Mouse (Mus musculus): Measurements from ENCODE around the gene Mllt6. TPM values are rescaled to one million over a fixed set of nuclear protein-coding genes. Genes with fewer than 3 reads are reported as not detected.

Gene Mllt6
- polyA plus RNA-seq (2014; fragmentation: Nextera tagmentation; extraction: Ambion mirVana) = 2.9 and 3.3 TPM in 2 replicates

GRCm38 (mm10) chr11:97662893-97663527, at the start of gene Mllt6:
Gene Mllt6, plus strand, starts transcription at chr11:97663414.
- Histone ChIP-seq H3K9me3 (replicated peaks; ENCODE audit: control insufficient read depth, low read length) (no peaks in the 10 kb centered on the region), H3K27ac (ENCODE audit: low read depth, low read length) (peak within 1 kb of the TSS; percentile 92), H3K9ac (ENCODE audit: low read depth, low read length) (peak within 1 kb of the TSS; percentile 90), H3K4me3 (ENCODE audit: low read depth, low read length) (peak within 1 kb of the TSS; percentile 94), H3K4me1 (ENCODE audit: control insufficient read depth, insufficient read depth, low read length) (peaks cover 38% of the 10 kb centered on the region), H3K27me3 (ENCODE audit: control insufficient read depth, insufficient read depth, low read length) (peaks cover 8% of the 10 kb centered on the region), H3K36me3 (ENCODE audit: control insufficient read depth, insufficient read depth, low read length) (peaks cover 13% of the 10 kb centered on the region), H3K4me2 (peak within 1 kb of the TSS; percentile 86)
- peak; percentile 33; the same call in 1 of the 2 replicates for ATAC-seq (replicated peaks; ENCODE audit: insufficient number of reproducible peaks, low FRiP score, low TSS enrichment)
- WGBS (ENCODE audit: insufficient replicate concordance) = under 1% methylated on average over 43 of the region's 76 CpGs

GRCm38 (mm10) chr11:97615276-97615675, 47.9 kb upstream of the Mllt6 start:
- Histone ChIP-seq H3K27me3 (ENCODE audit: control insufficient read depth, insufficient read depth, low read length) (peaks cover 27% of the 10 kb centered on the region), H3K4me3 (ENCODE audit: low read depth, low read length) (no peak overlapping the region), H3K36me3 (ENCODE audit: control insufficient read depth, insufficient read depth, low read length) (no peaks in the 10 kb centered on the region), H3K27ac (ENCODE audit: low read depth, low read length) (no peak overlapping the region), H3K9me3 (replicated peaks; ENCODE audit: control insufficient read depth, low read length) (no peaks in the 10 kb centered on the region), H3K9ac (ENCODE audit: low read depth, low read length) (no peak overlapping the region), H3K4me2 (no peak overlapping the region), H3K4me1 (ENCODE audit: control insufficient read depth, insufficient read depth, low read length) (no peaks in the 10 kb centered on the region)
- 68% methylated on average over 4 of the region's 4 CpGs for WGBS (ENCODE audit: insufficient replicate concordance)
- ATAC-seq (replicated peaks; ENCODE audit: insufficient number of reproducible peaks, low FRiP score, low TSS enrichment) = no peak

GRCm38 (mm10) chr11:97618368-97618767, 44.8 kb upstream of the Mllt6 start:
- Histone ChIP-seq H3K4me3 (ENCODE audit: low read depth, low read length) (no peak overlapping the region), H3K4me1 (ENCODE audit: control insufficient read depth, insufficient read depth, low read length) (no peaks in the 10 kb centered on the region), H3K36me3 (ENCODE audit: control insufficient read depth, insufficient read depth, low read length) (no peaks in the 10 kb centered on the region), H3K9ac (ENCODE audit: low read depth, low read length) (no peak overlapping the region), H3K4me2 (no peak overlapping the region), H3K27ac (ENCODE audit: low read depth, low read length) (no peak overlapping the region), H3K27me3 (ENCODE audit: control insufficient read depth, insufficient read depth, low read length) (peaks cover 25% of the 10 kb centered on the region), H3K9me3 (replicated peaks; ENCODE audit: control insufficient read depth, low read length) (no peaks in the 10 kb centered on the region)
- no peak for ATAC-seq (replicated peaks; ENCODE audit: insufficient number of reproducible peaks, low FRiP score, low TSS enrichment)
- WGBS (ENCODE audit: insufficient replicate concordance) = 44% methylated on average over 11 of the region's 11 CpGs

- H3K4me2 ChIP-seq = no peak overlapping the region
- 56% methylated on average over 5 of the region's 5 CpGs for WGBS (ENCODE audit: insufficient replicate concordance)
- H3K4me1 ChIP-seq (ENCODE audit: control insufficient read depth, insufficient read depth, low read length) = no peaks in the 10 kb centered on the region
- H3K9me3 ChIP-seq (replicated peaks; ENCODE audit: control insufficient read depth, low read length) = no peaks in the 10 kb centered on the region
- no peak overlapping the region for H3K4me3 ChIP-seq (ENCODE audit: low read depth, low read length)
- peaks cover 33% of the 10 kb centered on the region for H3K27me3 ChIP-seq (ENCODE audit: control insufficient read depth, insufficient read depth, low read length)
- H3K27ac ChIP-seq (ENCODE audit: low read depth, low read length) = no peak overlapping the region
- H3K36me3 ChIP-seq (ENCODE audit: control insufficient read depth, insufficient read depth, low read length) = no peaks in the 10 kb centered on the region
- no peak for ATAC-seq (replicated peaks; ENCODE audit: insufficient number of reproducible peaks, low FRiP score, low TSS enrichment)
- H3K9ac ChIP-seq (ENCODE audit: low read depth, low read length) = no peak overlapping the region
Observed at GRCm38 (mm10) chr11:97619391-97619795, 43.8 kb upstream of the Mllt6 start.

GRCm38 (mm10) chr11:97622440-97622839, 40.8 kb upstream of the Mllt6 start:
- no peak overlapping the region for H3K27ac ChIP-seq (ENCODE audit: low read depth, low read length)
- no peak overlapping the region for H3K4me3 ChIP-seq (ENCODE audit: low read depth, low read length)
- no peak for ATAC-seq (replicated peaks; ENCODE audit: insufficient number of reproducible peaks, low FRiP score, low TSS enrichment)
- peaks cover 3% of the 10 kb centered on the region; the same call in 1 of the 2 replicates for H3K4me1 ChIP-seq (ENCODE audit: control insufficient read depth, insufficient read depth, low read length)
- no peaks in the 10 kb centered on the region for H3K36me3 ChIP-seq (ENCODE audit: control insufficient read depth, insufficient read depth, low read length)
- 3% methylated on average over 6 of the region's 6 CpGs for WGBS (ENCODE audit: insufficient replicate concordance)
- H3K27me3 ChIP-seq (ENCODE audit: control insufficient read depth, insufficient read depth, low read length) = peaks cover 51% of the 10 kb centered on the region
- no peaks in the 10 kb centered on the region for H3K9me3 ChIP-seq (replicated peaks; ENCODE audit: control insufficient read depth, low read length)
- no peak overlapping the region for H3K4me2 ChIP-seq
- H3K9ac ChIP-seq (ENCODE audit: low read depth, low read length) = no peak overlapping the region

- Histone ChIP-seq H3K9me3 (replicated peaks; ENCODE audit: control insufficient read depth, low read length) (no peaks in the 10 kb centered on the region), H3K4me1 (ENCODE audit: control insufficient read depth, insufficient read depth, low read length) (peaks cover 3% of the 10 kb centered on the region; the same call in 1 of the 2 replicates), H3K4me2 (no peak overlapping the region), H3K4me3 (ENCODE audit: low read depth, low read length) (no peak overlapping the region), H3K36me3 (ENCODE audit: control insufficient read depth, insufficient read depth, low read length) (no peaks in the 10 kb centered on the region), H3K27ac (ENCODE audit: low read depth, low read length) (no peak overlapping the region), H3K9ac (ENCODE audit: low read depth, low read length) (no peak overlapping the region), H3K27me3 (ENCODE audit: control insufficient read depth, insufficient read depth, low read length) (peaks cover 53% of the 10 kb centered on the region)
- 53% methylated on average over 9 of the region's 9 CpGs for WGBS (ENCODE audit: insufficient replicate concordance)
- no peak for ATAC-seq (replicated peaks; ENCODE audit: insufficient number of reproducible peaks, low FRiP score, low TSS enrichment)
Observed at GRCm38 (mm10) chr11:97623166-97623565, 40.0 kb upstream of the Mllt6 start.

- H3K9ac ChIP-seq (ENCODE audit: low read depth, low read length) = no peak overlapping the region
- H3K9me3 ChIP-seq (replicated peaks; ENCODE audit: control insufficient read depth, low read length) = no peaks in the 10 kb centered on the region
- peaks cover 67% of the 10 kb centered on the region for H3K27me3 ChIP-seq (ENCODE audit: control insufficient read depth, insufficient read depth, low read length)
- WGBS (ENCODE audit: insufficient replicate concordance) = 64% methylated on average over 5 of the region's 5 CpGs
- H3K4me1 ChIP-seq (ENCODE audit: control insufficient read depth, insufficient read depth, low read length) = peaks cover 9% of the 10 kb centered on the region; the same call in 1 of the 2 replicates
- H3K4me2 ChIP-seq = no peak overlapping the region
- H3K4me3 ChIP-seq (ENCODE audit: low read depth, low read length) = no peak overlapping the region
- no peak for ATAC-seq (replicated peaks; ENCODE audit: insufficient number of reproducible peaks, low FRiP score, low TSS enrichment)
- no peaks in the 10 kb centered on the region for H3K36me3 ChIP-seq (ENCODE audit: control insufficient read depth, insufficient read depth, low read length)
- H3K27ac ChIP-seq (ENCODE audit: low read depth, low read length) = no peak overlapping the region
Observed at GRCm38 (mm10) chr11:97625551-97625950, 37.7 kb upstream of the Mllt6 start.

GRCm38 (mm10) chr11:97626431-97626830, 36.8 kb upstream of the Mllt6 start:
- no peaks in the 10 kb centered on the region for H3K9me3 ChIP-seq (replicated peaks; ENCODE audit: control insufficient read depth, low read length)
- H3K4me2 ChIP-seq = no peak overlapping the region
- peaks cover 9% of the 10 kb centered on the region; the same call in 1 of the 2 replicates for H3K4me1 ChIP-seq (ENCODE audit: control insufficient read depth, insufficient read depth, low read length)
- no peak for ATAC-seq (replicated peaks; ENCODE audit: insufficient number of reproducible peaks, low FRiP score, low TSS enrichment)
- WGBS (ENCODE audit: insufficient replicate concordance) = 7% methylated on average over 13 of the region's 13 CpGs
- H3K9ac ChIP-seq (ENCODE audit: low read depth, low read length) = no peak overlapping the region
- H3K4me3 ChIP-seq (ENCODE audit: low read depth, low read length) = 0 out of 2 replicates have a peak overlapping the region, but pooled peaks have one; percentile 3
- no peaks in the 10 kb centered on the region for H3K36me3 ChIP-seq (ENCODE audit: control insufficient read depth, insufficient read depth, low read length)
- H3K27me3 ChIP-seq (ENCODE audit: control insufficient read depth, insufficient read depth, low read length) = peaks cover 76% of the 10 kb centered on the region
- H3K27ac ChIP-seq (ENCODE audit: low read depth, low read length) = no peak overlapping the region

GRCm38 (mm10) chr11:97626850-97627249, 36.4 kb upstream of the Mllt6 start:
- no peak overlapping the region for H3K27ac ChIP-seq (ENCODE audit: low read depth, low read length)
- peaks cover 9% of the 10 kb centered on the region; the same call in 1 of the 2 replicates for H3K4me1 ChIP-seq (ENCODE audit: control insufficient read depth, insufficient read depth, low read length)
- ATAC-seq (replicated peaks; ENCODE audit: insufficient number of reproducible peaks, low FRiP score, low TSS enrichment) = no peak
- H3K27me3 ChIP-seq (ENCODE audit: control insufficient read depth, insufficient read depth, low read length) = peaks cover 80% of the 10 kb centered on the region
- no peak overlapping the region for H3K4me3 ChIP-seq (ENCODE audit: low read depth, low read length)
- WGBS (ENCODE audit: insufficient replicate concordance) = 5% methylated on average over 10 of the region's 10 CpGs
- H3K9ac ChIP-seq (ENCODE audit: low read depth, low read length) = no peak overlapping the region
- H3K9me3 ChIP-seq (replicated peaks; ENCODE audit: control insufficient read depth, low read length) = no peaks in the 10 kb centered on the region
- H3K36me3 ChIP-seq (ENCODE audit: control insufficient read depth, insufficient read depth, low read length) = no peaks in the 10 kb centered on the region
- 0 out of 2 replicates have a peak overlapping the region, but pooled peaks have one; percentile 11 for H3K4me2 ChIP-seq
